Mouse (Mus musculus): Measurements from ENCODE around the gene Samsn1.

The Samsn1 gene

DNA sequence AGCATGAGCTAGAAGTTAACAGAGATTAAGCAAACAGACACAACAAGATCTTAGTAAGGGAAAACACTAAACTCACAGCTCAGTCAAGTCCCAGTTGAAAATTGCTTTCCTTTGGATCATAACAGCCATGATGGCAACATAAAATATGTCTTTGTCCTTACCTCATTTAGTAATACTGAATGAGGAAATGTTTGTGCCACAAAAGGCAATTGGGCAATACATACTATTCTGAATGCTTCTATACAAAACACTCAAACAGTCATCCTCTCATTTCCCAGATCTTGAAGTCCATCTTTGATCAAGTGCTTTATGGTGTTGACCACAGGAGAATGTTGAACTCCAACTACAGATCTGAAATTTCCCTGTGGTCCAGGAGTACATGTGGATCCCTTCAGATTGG lies 88.7 kb downstream of the Samsn1 start:
- no peak for DNase-seq (ENCODE audit: low spot score in 2 of 2)

DNA sequence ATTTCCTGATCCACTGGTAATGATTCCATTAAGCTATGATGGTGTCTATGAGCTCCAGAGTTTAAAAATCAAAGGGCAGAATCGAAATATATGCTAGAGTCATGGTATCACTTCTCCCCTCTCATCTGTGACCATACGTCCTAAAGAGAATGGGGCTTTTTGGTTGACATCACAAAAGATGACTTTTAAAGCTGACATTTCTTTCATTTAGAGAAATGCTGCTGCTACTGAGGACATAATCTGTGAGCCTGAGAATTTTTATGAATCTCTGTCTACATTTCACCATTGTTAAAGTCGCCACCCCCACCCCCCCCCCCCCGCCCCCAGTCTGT lies 91.9 kb downstream of the Samsn1 start:
- no peak for DNase-seq (ENCODE audit: low spot score in 2 of 2)

DNA sequence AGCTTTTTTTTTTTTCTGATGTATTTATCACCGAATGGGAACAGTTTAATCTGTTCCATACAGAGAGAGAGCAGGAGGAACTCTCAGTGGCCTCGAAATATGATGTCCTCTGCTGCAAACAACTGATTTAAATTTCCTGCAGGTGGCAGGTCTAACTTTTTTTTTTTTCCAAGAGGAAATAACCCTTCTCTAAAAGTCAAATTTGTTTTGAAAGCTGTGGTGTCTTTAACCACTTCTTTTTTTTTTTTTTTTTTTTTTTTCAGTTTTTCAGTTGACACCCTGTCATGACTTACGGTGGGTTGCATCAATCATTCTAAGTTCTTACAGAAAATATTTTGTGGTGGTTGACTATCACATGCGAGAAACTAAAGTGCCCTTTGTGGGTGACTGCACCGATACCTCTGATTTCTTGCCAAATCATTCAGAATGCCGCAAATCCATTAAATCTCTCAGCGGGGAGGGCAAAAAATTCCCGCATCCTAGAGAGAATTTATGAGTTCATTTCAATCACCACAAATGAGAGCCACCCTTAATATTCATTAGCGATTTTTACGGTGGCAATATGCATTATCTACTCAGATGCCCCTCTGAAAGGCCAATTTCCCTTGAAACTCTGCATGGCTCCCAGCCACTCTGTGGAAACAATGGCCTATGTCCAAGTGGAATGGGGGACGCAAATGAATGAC lies 92.4 kb downstream of the Samsn1 start:
- DNase-seq (ENCODE audit: low spot score in 2 of 2): no peak

DNA sequence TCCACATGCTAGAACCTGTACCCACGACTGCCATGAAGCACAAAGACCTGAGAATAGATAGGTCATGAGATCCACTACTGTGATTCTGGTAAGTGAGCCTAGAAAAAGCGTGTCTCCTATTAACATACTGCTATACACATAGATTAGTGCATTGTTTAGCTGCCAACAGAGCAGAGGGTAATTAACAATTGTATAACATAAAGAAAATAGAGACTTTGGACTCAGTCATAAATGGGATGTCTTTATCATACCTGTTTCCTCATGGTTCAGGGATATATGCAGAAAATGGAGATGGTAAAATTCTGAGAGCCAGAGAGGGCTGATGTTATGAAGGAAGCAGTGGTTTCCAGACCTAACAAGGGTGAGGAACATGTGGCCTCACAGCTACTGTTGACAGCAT lies 95.6 kb downstream of the Samsn1 start:
- no peak for DNase-seq (ENCODE audit: low spot score in 2 of 2)

DNA sequence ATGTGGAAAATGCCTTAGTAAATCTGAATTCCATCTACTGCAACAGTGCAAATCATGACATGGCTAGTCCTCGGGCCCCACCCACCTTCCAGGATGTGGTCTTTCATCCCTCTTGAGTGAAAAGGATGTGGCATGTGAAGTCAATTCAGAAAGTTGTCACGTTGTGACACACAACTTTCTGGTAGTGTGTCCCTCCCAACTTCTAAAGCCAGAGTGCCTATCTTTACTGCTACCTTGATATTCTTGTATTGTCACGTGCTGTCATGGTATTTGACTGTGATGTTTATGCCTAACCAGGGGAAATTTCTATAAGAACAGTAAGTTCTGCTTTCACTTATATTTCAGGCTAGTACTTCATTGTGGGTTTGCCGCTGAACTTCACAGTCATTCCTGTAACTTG lies 101.2 kb downstream of the Samsn1 start:
- DNase-seq (ENCODE audit: low spot score in 2 of 2): no peak

DNA sequence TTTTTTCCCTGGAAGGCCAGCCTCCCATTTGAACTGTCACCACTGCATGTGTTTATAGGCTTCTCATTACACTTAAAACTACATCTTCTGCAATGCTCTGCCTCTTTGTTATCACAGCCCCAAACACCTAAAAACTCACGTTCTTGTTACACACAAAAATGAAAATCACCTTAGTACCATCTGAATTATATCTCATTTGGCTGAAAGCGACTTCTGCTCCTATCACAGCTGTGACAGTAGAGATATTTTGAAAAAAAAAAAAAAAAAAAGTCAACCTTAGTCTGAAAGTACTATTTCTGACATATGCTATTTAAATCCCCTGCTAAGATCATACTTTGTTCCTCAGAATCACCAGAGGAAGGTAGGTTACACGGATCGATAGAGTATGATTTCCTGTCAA lies 102.8 kb downstream of the Samsn1 start:
- no peak for DNase-seq (ENCODE audit: low spot score in 2 of 2)

DNA sequence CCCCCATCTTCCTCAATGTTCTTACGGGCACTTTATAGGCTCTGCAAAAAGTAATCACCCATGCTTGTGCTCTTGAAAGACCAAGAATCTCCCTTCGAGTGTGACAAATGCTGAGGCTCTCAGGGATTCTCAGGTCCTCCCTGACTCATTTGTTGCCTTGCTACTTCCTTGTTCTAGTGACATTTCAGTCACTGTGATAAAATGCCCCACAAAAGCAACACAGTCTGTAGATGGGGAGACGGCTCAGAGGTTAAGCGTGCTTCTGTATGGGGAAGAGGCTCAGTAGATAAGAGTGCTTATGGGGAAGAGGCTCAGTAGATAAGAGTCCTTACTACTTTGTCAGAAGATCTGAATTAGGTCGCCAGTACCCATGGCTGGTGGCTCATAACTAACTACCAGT lies 104.4 kb downstream of the Samsn1 start:
- no peak for DNase-seq (ENCODE audit: low spot score in 2 of 2)

DNA sequence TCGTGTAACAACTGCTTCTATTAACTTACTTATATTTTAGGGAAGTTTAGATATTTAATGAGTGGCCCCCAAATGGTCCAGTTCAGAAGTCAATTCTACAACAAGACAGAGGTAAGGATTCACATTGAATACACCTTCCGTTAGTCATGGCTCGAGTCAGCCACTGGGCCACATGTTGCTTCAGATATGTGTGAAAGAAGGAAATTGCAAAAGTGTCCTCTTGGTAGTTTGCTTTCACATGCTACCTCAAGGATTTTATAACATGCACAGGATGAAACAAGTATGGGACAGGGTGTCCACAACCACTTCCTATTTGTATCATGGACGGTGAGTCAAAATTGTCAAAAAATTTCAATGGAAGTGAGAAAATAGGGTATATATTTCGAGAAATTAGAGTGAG lies 110.0 kb downstream of the Samsn1 start:
- no peak for DNase-seq (ENCODE audit: low spot score in 2 of 2)

DNA sequence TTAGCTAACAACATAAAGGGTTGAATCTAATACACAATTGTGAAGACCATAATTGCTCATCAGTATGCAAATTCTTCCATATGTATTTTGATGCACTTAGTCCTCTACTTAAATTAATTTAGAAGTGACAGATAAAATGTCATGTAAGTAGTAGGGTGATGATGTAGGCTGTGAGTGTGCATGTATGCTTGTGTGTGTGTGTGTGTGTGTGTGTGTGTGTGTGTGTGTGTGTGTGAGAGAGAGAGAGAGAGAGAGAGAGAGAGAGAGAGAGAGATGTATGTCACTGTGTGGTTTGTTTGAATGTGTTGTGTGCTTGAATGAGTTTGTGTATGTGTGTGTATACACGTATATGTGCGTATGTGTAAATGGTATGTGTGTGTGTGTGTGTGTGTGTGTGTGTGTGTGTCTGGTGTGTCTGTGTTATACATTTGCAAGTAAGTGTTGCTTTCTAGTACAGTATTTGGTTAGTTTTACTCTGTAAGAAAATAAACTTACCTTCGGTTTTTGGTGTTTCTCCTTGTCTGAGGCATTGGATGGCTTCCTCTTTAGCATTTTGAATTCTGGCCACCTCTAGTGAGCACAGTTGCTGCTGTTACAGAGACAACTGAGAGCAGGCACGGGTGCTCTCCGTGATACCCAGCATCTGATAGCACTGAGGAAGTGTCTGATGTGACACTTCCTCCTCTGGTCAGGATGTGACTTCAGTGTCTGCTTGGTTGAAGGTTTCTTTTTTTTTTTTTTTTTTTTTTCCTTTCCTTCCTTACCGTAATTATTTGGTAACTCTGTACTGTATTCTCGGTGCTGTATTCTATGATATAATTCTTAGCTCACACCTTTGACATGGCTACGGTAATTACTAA lies 113.2 kb downstream of the Samsn1 start:
- peak; percentile 12 to 45 for DNase-seq (ENCODE audit: low spot score in 2 of 2)

DNA sequence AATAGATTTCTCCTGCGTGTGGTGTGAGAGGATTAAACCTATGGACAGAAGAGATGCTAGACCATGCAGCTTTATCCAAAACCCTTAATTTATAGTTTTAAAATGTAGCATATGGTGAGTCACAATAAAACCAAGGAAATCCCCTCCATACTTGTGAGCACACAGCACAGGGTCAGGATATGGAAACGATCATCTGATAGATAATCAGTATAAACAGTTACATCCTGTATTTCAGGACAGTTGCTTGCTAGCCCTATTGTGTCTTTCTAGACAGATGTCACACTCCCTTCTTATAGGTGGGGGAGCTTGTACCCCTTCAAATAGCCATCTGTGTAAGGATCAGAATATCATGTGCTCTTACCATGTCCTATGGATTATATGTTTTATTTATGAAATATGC lies 115.3 kb downstream of the Samsn1 start:
- DNase-seq (ENCODE audit: low spot score in 2 of 2): no peak

DNA sequence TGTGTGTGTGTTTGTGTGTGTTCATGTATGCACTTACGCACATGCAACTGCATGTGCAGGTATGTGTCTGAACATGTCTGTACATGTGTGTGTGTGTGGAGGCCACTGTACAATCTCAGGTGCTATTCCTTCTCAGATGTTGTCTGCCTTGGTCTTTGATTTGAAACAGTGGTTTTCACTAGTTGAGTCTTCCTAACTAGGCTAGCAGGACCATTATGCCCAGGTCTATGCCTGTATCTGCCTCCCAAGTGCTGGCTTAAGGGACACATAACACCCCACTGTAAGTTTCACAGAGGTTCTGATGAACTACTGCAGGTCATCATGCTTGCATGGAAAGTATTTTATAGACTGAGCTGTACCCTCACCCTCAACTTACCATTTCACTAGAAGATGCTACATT lies 115.8 kb downstream of the Samsn1 start:
- DNase-seq (ENCODE audit: low spot score in 2 of 2): no peak

DNA sequence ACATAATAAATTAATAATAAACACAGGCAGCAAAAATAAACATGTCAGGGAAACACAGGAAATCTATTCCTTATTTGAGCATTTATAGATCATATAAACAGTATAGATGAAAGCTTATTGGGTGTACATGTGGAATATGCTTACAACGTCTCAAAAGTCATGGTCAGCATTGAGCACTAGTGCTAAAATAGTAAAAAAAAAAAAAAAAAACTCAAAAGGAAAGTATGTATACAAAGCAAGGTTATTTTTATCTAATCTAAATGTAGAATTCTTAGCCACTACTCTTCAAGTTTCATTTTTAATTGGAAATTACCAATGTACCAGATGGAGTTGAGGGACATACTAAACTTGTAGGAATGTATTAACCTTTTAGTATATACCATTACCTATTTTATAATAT lies 116.8 kb downstream of the Samsn1 start:
- no peak for DNase-seq (ENCODE audit: low spot score in 2 of 2)

DNA sequence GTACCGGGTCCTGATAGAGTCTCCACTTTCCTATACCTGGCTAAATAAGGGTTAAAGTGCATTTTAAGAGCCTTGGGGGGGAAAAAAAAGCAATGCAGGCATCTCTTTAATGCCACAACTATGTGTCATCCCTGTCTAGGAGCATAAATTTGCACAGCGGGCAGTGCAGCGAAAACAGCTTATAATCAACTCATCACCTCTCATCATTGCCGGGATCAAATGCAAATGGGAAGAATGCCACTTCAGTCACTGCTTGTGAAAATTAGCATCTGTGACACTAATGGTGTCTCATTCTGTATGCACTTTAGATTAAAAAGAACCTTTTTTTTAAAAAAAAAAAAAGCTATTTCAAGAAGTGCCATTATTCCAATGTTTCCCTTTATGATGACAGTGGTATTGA lies 118.0 kb downstream of the Samsn1 start:
- DNase-seq (ENCODE audit: low spot score in 2 of 2): no peak

DNA sequence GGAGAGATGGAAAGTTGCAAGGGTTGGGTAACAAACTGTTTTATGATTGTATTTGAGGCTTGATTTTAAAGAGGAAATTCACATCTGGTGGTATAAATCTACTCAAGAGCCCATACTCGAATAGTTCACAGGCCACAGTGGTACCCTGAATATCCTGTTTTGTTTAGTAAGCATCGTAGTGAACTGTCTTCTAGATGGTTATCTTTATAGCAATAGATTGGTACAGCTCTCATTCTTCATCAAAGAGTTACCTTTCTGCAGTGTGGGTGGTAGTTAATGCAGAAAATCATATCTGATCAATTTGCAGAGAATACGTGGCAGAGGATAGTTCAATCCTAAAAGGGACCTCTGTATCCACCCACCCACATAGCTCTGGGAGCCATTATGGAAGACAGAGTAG lies 119.1 kb downstream of the Samsn1 start:
- no peak for DNase-seq (ENCODE audit: low spot score in 2 of 2)

DNA sequence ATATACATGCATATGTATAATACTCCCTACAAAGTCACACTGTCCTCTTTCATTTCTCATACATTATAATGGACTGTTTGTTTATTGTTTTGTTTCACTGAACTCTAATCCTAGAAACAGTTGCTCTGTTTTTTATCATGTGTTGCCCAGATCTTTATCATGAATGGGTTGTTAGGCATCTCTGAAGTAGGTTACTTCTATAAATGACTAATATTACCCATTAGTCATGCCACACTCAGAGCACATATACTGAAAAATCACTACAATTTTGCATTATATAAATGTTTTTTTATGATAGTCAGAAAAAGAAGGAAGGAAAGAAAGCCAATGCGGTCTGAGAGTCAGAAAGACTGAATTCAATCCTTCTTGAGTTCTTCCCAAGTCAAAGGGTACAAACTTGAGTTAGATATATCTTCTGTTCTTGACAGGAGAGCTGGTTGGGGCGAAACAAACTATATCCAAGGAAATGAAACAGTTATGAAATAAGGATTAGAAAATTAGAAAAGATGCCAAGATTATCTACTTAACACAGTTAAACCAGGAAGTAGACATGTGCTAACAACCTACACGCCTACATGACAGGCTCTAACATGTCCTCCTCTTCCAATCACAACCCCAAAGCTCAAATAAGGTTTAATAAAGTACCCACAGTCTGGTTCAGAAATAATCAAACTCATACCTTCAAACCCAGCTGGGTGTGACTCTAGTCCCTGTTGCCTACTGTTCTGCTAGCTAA lies 122.0 kb downstream of the Samsn1 start:
- DNase-seq (ENCODE audit: low spot score in 2 of 2): no peak

DNA sequence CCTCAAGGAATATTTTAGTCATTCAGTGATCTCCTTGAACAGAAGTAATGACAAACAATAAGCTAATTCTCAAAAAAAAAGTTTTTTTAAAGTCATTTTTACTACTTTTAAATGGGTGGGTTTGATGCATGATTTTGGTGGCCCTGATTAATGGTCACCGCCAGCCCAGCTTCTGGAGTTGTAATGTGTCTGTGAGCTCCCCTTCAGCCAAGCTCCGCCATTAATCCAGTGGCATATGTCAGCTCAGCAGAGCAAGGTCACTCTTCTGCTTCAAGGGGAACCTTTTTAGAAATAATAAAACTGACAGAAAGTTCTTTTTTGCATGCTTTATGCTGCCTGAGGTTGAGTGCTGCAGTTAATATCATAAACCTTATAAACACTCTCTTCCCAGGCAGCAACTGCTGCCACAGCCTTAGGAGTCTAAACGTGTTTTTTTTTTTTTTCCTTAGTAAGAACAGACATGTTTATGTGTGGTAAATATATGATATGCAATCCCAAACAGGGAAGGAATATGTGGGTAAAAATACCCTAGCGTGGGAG lies 124.2 kb downstream of the Samsn1 start:
- no peak for DNase-seq (ENCODE audit: low spot score in 2 of 2)

DNA sequence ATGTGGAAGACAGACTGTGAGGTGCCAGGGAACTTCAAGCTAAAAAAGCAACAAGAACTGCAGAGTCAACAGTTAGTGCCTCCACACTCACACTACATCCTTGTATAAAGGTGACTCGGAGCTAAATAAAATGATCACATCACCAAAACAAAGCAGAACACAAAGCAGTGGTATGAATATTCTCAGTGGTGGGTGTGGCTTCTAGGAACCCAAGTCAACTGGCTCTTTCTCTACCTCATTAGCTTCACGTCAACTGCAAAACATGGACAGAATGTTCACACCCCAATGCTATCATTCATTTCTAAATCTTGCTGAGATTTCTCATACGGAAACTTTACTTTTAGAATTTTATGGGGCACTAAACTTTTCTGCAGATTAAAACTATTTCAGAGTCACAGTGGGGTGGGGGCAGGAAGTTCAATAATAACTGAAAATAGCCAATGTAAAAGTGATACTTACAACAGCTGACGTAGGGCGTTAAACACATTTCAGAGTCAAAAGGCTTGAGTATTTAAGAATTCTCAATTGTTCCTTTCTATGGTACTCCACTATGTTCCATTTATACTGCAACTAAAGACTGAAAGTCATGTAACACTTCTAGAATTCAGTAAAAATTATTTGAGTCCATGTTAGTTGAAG lies 127.7 kb downstream of the Samsn1 start:
- DNase-seq (ENCODE audit: low spot score in 2 of 2): no peak

DNA sequence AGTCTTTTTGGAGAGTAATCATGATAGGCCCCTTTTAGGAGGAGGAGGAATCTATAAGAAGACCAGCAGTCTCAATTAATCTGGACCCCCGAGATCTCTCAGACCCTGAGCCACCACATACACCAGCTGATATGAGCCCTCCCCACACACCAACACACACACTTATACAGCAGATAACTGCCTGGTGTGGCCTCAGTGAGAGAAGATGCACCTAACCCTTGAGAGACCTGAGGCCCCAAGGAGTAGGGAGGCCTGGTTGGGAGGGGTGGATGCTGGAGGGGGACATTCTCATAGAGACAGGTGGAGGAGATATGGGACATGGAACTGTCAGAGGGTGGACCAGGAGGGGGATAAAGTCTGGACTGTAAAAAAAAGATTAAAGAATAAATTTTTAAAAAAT lies 128.6 kb downstream of the Samsn1 start:
- no peak for DNase-seq (ENCODE audit: low spot score in 2 of 2)

DNA sequence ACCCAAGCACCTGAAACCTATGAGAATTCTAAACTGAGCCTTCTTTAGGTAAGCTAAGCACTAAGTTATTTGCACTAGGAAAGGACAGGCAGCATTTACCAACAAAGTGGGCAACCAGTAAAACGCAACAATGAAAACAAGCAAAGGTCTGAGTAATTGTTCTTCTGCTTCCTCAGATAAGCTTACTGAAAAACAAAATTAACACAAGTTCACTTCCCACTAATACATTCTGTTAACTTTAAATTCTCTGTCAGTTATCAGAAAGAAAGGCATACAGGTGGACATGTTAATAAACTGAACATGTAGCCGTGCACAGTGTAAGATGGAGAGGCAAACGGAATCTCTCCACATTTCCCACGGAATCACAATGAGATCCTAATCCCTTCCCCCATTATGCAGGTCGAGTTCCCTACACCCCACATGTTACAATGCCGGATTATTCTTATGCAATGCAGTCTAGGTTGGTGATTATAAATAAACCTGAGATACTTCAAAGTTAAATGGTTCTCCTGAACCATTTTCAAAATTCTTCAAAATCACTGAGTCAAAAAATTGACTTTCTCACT lies 132.9 kb downstream of the Samsn1 start:
- DNase-seq (ENCODE audit: low spot score in 2 of 2): no peak

DNA sequence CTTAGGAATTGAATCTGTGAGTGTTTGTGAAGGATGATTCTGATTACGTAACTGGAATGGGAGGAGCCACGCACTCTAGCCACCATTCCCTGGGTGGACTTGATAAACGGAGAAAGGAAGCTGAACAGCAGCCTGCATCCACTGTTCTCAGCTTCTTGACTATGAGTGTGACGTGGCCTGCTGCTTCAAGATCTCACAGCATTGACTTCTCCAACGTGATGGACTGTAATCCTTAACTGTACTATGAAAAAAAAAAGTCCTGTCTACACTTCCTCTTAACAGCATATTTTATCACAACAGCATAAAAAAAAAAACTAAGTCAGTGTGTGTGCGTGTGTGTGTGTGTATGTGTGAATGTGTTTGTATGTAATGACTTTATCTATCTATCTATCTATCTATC lies 134.9 kb downstream of the Samsn1 start:
- DNase-seq (ENCODE audit: low spot score in 2 of 2): no peak

DNA sequence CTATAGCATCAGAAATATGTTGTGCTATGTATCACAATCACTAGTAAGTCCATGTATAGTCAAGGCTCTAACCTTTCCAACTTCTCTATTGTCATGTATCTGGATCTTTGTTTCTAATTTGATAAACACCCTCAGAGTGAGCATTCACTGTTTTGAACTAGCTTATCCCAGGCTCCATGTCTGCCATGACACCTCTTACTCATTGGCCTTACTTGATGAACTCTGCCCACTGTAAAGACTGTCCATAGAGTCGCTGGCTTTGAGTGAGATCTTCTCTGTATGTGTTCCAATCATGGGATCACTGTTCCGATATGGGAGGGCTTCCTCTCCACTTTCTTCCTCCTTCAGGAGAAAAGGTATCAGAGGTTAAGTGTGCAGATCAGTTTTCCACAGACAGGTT lies 143.2 kb downstream of the Samsn1 start:
- DNase-seq (ENCODE audit: low spot score in 2 of 2): no peak

DNA sequence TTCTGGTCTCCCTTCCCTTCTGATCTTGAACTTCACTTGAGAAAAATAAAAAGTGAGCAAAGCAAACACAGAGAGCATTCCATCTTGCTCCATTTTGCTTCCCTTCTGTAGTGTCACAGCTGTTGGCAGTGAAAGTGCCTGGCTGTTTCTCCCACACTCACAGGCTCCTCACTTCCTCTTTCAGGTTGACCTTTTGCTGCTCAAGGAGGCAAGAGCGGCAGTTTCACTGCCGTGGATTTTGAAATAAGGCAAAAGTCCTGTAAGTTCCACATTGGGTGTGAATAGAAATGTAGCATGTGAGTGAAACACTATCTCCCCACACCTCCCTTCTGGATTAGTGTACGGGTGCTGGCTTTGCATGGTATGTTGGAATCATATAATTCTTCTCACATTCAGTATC lies 144.9 kb downstream of the Samsn1 start:
- no peak for DNase-seq (ENCODE audit: low spot score in 2 of 2)

Data from spleen, postnatal 14 days (tissue).